In the genomic region with DNA sequence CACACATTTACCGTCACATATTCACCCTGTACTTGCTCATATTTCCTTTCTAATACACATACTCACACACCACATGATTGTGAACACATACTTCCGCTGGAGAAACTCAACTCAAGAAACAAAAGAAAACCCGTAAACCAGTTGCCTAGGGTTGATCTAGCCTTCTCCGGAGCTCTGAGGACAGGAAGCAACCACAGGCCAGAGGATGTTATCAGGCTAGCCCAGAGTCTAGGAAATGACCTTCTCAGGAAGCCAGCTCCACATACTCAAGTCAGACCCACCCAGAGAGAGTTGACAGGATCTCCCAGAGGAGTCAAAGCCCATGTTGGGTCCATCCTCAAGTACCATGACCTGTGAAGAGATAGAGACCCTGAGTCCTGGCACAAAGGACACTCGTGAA, we compare ENCODE assay signal across 12 mouse cellular contexts. TPM values are rescaled to one million over a fixed set of nuclear protein-coding genes. Genes with fewer than 3 reads are reported as not detected.
DNase-seq lines count a peak whose midpoint lies in the region; ATAC-seq lines count a peak whose summit lies in the region.
"Had no signal": no experiment of that assay in that cellular context is flagged by ENCODE, and none has a peak within 500 bp of the region (broad histone marks: within the 10 kb centered on the region; RNA-seq: fewer than 3 reads in every experiment).

No protein-coding gene starts in this region.

- H3K4me3 ChIP-seq in heart, embryonic 15.5 days: no peak overlapping the region
- peak overlapping the region; percentile 78 for H3K4me3 ChIP-seq in megakaryocyte, embryonic 14.5 days (replicated peaks)

- H3K9ac ChIP-seq in heart, embryonic 15.5 days: no peak overlapping the region

- no peaks in the 10 kb centered on the region for H3K9me3 ChIP-seq in heart, embryonic 15.5 days (replicated peaks)
- H3K9me3 ChIP-seq in megakaryocyte, embryonic 14.5 days: peaks cover 10% of the 10 kb centered on the region

- peaks cover 27% of the 10 kb centered on the region for H3K4me1 ChIP-seq in heart, embryonic 15.5 days (replicated peaks)
- peaks cover 100% of the 10 kb centered on the region for H3K4me1 ChIP-seq in megakaryocyte, embryonic 14.5 days

- no peaks in the 10 kb centered on the region for H3K36me3 ChIP-seq in heart, embryonic 15.5 days
- peaks cover 62% of the 10 kb centered on the region for H3K36me3 ChIP-seq in megakaryocyte, embryonic 14.5 days (replicated peaks; ENCODE audit: low read length)

- peak overlapping the region; percentile 22; the same call in 1 of the 2 replicates for H3K27ac ChIP-seq in heart, embryonic 15.5 days

- no peaks in the 10 kb centered on the region for H3K27me3 ChIP-seq in heart, embryonic 15.5 days
- no peaks in the 10 kb centered on the region for H3K27me3 ChIP-seq in megakaryocyte, embryonic 14.5 days (replicated peaks)

- no peak for DNase-seq in heart, postnatal 4 days
- peak; percentile 82 for DNase-seq in MEL-GATA-1-ER (ENCODE audit: extremely low read depth, low read depth)
- DNase-seq in urinary bladder, postnatal 25 days (ENCODE audit: low spot score): no peak
- DNase-seq in layer of hippocampus, postnatal 36 days: no peak
- DNase-seq: adrenal gland, adult 8-10 months; cerebellum, adult 11 months; layer of hippocampus, adult 9-11 months; right cerebral cortex, postnatal 14 days; thymus, adult 18-20 months had no signal

- no peak for ATAC-seq in heart, embryonic 15.5 days (replicated peaks; ENCODE audit: insufficient number of reproducible peaks, insufficient read depth, low FRiP score, low read depth)
- peak; percentile 33 to 37; a peak in 3 of 4 replicates for ATAC-seq in hematopoietic stem cell, adult 5-6 weeks (replicated peaks in 1 of 2; ENCODE audit: insufficient read depth in 1 of 2, low FRiP score in 2 of 2, low TSS enrichment in 1 of 2, low read depth in 1 of 2, poor library complexity in 2 of 2, severe bottlenecking in 2 of 2)

- WGBS in heart, embryonic 15.5 days: 71% methylated on average over 5 of the region's 5 CpGs

- no peak overlapping the region for H3K4me2 ChIP-seq in heart, embryonic 15.5 days

RNA-seq across cellular contexts. Expression of a gene that starts 12.0 kb away (rescaled TPM):
- 9.2 TPM in 2 replicates for polyA plus RNA-seq in heart, embryonic 15.5 days (2015; fragmentation: Nextera tagmentation; extraction: Ambion mirVana)
- 10 to 100 TPM; 75.1 to 77.4 TPM for total RNA-seq in heart, postnatal 4 days (2021)
- total RNA-seq in hematopoietic stem cell, adult 5-6 weeks (2017): 23.4 TPM in 2 replicates
- 170 and 237 TPM in 2 replicates for polyA plus RNA-seq in megakaryocyte, embryonic 14.5 days (2012; ENCODE audit: insufficient read depth, low replicate concordance)
- total RNA-seq in layer of hippocampus, postnatal 36 days (2021): 100 to 1,000 TPM; 160 to 183 TPM
